Mouse (Mus musculus): ENCODE measurements around the gene Gmeb1. TPM values are rescaled to one million over a fixed set of nuclear protein-coding genes. Genes with fewer than 3 reads are reported as not detected.
"Not testable (repeated sequence)": the region's sequence is repeated elsewhere in the genome, so short reads cannot be mapped to it uniquely, and the experiment has no call there.

The Gmeb1 gene
- polyA plus RNA-seq, 1 experiment from 2014 or later, result 37.4 TPM

DNA sequence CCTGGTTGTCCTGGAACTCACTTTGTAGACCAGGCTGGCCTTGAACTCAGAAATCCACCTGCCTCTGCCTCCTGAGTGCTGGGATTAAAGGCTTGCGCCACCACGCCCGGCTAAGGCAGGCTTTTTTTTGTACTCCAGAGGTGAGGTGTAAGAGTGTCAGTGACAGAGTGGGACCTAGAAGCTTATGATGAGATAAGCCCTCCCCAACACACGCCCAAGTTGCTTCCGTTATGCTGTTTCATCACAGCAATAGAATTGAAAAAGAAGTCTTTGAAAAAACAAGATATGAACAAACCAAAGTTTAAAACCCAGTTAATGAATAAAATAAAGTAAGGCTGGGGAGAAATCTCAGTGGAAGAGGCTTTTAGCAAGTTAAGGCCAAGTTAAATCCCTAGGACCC lies 31.0 kb downstream of the Gmeb1 start:
- H3K9ac ChIP-seq (replicated peaks; ENCODE audit: low read depth, low read length), result no peak overlapping the region
- no peak overlapping the region for H3K27ac ChIP-seq (ENCODE audit: low read length)
- no peaks in the 10 kb centered on the region for H3K27me3 ChIP-seq (ENCODE audit: control insufficient read depth, insufficient read depth, low read length)
- H3K36me3 ChIP-seq (ENCODE audit: control insufficient read depth, insufficient read depth, low read length), result peaks cover 83% of the 10 kb centered on the region
- 95% methylated on average over 5 of the region's 5 CpGs for WGBS
- no peaks in the 10 kb centered on the region for H3K4me1 ChIP-seq (ENCODE audit: control insufficient read depth, insufficient read depth, low read length)
- no peak for ATAC-seq (ENCODE audit: insufficient number of reproducible peaks, insufficient read depth, low FRiP score, low read depth)
- H3K9me3 ChIP-seq (ENCODE audit: control insufficient read depth, low read depth, low read length), result no peaks in the 10 kb centered on the region
- no peak overlapping the region for H3K4me3 ChIP-seq (ENCODE audit: low read depth, low read length)
- no peak overlapping the region for H3K4me2 ChIP-seq (replicated peaks; ENCODE audit: low read depth, low read length)

DNA sequence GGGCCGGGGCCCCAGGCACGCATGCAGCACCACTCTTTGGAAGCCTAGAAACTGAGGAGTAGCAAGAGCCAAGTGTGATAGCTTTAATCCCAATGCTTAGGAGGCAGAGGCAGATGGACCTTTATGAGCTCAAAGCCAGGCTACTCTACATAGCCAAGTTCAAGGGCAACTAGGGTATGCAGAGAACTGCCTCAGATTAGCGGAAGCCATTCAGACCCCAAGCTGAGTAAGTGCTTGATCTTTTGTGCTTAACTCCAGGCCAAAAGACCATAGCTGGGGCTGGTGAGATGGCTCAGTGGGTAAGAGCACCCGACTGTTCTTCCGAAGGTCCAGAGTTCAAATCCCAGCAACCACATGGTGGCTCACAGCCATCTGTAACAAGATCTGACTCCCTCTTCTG lies 39.4 kb downstream of the Gmeb1 start:
- not testable (repeated sequence) for H3K4me1 ChIP-seq (ENCODE audit: control insufficient read depth, insufficient read depth, low read length); ATAC-seq (ENCODE audit: insufficient number of reproducible peaks, insufficient read depth, low FRiP score, low read depth); H3K4me2 ChIP-seq (replicated peaks; ENCODE audit: low read depth, low read length); H3K27ac ChIP-seq (ENCODE audit: low read length); H3K4me3 ChIP-seq (ENCODE audit: low read depth, low read length); H3K27me3 ChIP-seq (ENCODE audit: control insufficient read depth, insufficient read depth, low read length); H3K9ac ChIP-seq (replicated peaks; ENCODE audit: low read depth, low read length); H3K9me3 ChIP-seq (ENCODE audit: control insufficient read depth, low read depth, low read length)
- 98% methylated on average over 5 of the region's 5 CpGs for WGBS
- H3K36me3 ChIP-seq (ENCODE audit: control insufficient read depth, insufficient read depth, low read length), result peaks cover 28% of the 10 kb centered on the region

DNA sequence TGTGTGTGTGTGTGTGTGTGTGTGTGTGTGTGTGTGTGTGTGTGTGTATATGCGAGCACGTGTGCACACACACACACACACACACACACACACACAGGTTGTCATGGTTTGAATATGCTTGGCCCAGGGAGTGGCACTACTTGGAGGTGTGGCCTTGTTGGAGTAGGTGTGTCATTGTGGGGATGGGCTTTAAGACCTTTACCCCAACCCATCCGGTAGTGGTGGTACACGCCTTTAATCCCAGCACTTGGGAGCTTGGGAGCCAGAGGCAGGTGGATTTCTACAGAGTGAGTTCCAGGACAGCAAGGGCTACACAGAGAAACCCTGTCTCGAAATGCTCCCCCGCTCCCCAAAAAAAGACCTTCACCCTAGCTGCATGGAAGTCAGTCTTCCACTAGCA lies 43.0 kb downstream of the Gmeb1 start:
- H3K4me1 ChIP-seq (ENCODE audit: control insufficient read depth, insufficient read depth, low read length); H3K36me3 ChIP-seq (ENCODE audit: control insufficient read depth, insufficient read depth, low read length); H3K9me3 ChIP-seq (ENCODE audit: control insufficient read depth, low read depth, low read length); H3K27ac ChIP-seq (ENCODE audit: low read length); H3K9ac ChIP-seq (replicated peaks; ENCODE audit: low read depth, low read length); H3K4me3 ChIP-seq (ENCODE audit: low read depth, low read length); ATAC-seq (ENCODE audit: insufficient number of reproducible peaks, insufficient read depth, low FRiP score, low read depth); H3K27me3 ChIP-seq (ENCODE audit: control insufficient read depth, insufficient read depth, low read length); H3K4me2 ChIP-seq (replicated peaks; ENCODE audit: low read depth, low read length): not testable (repeated sequence)
- WGBS, result 73% methylated on average over 6 of the region's 6 CpGs

DNA sequence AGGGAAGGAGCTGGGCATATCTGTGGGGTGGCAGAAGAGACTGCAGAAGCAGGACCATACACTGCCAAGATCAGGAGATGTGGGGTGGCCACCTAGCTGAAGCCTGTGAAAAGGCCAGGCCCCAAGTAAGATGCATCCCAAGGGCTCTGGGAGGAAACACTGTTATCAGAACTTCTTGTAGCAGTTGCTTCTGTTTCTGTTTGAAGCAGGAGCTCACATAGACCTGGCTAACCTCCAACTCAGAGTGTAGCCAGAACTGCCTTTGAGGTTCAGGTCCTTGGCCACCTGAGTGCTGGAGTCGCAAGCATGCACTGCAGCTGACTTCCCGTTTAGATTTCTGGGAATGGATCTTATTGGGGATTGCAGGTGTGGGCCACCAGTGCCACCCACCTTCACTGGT lies 43.6 kb downstream of the Gmeb1 start:
- Histone ChIP-seq H3K9ac (replicated peaks; ENCODE audit: low read depth, low read length) (no peak overlapping the region), H3K36me3 (ENCODE audit: control insufficient read depth, insufficient read depth, low read length) (no peaks in the 10 kb centered on the region), H3K9me3 (ENCODE audit: control insufficient read depth, low read depth, low read length) (no peaks in the 10 kb centered on the region), H3K27me3 (ENCODE audit: control insufficient read depth, insufficient read depth, low read length) (no peaks in the 10 kb centered on the region), H3K4me3 (ENCODE audit: low read depth, low read length) (no peak overlapping the region), H3K4me1 (ENCODE audit: control insufficient read depth, insufficient read depth, low read length) (no peaks in the 10 kb centered on the region), H3K4me2 (replicated peaks; ENCODE audit: low read depth, low read length) (no peak overlapping the region), H3K27ac (ENCODE audit: low read length) (no peak overlapping the region)
- no peak for ATAC-seq (ENCODE audit: insufficient number of reproducible peaks, insufficient read depth, low FRiP score, low read depth)
- 86% methylated on average over 2 of the region's 2 CpGs for WGBS

DNA sequence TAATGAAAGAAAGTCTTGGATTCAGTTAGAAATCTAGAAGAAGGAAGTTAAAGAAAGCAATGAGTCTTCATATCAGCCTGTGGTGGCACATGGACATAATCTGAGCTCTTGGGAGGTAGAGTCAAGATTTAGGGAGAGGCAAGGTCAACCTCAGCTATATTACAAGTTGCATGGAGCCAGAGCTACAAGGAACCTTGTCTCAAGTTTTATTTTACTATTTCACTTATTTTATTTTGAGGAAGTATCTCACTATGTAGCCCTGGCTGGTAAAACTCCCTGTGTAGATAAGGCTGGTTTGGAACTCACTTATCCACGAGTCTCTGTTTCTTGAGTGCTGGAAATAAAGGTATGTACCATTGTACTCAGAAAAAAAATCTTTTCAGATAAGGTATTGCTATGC lies 44.8 kb downstream of the Gmeb1 start:
- H3K4me3 ChIP-seq (ENCODE audit: low read depth, low read length), result no peak overlapping the region
- H3K9me3 ChIP-seq (ENCODE audit: control insufficient read depth, low read depth, low read length), result no peaks in the 10 kb centered on the region
- no peaks in the 10 kb centered on the region for H3K4me1 ChIP-seq (ENCODE audit: control insufficient read depth, insufficient read depth, low read length)
- no peak overlapping the region for H3K27ac ChIP-seq (ENCODE audit: low read length)
- H3K9ac ChIP-seq (replicated peaks; ENCODE audit: low read depth, low read length), result no peak overlapping the region
- no peak for ATAC-seq (ENCODE audit: insufficient number of reproducible peaks, insufficient read depth, low FRiP score, low read depth)
- WGBS, result 63% methylated on average over 1 of the region's 1 CpGs
- H3K4me2 ChIP-seq (replicated peaks; ENCODE audit: low read depth, low read length), result no peak overlapping the region
- no peaks in the 10 kb centered on the region for H3K36me3 ChIP-seq (ENCODE audit: control insufficient read depth, insufficient read depth, low read length)
- no peaks in the 10 kb centered on the region for H3K27me3 ChIP-seq (ENCODE audit: control insufficient read depth, insufficient read depth, low read length)

DNA sequence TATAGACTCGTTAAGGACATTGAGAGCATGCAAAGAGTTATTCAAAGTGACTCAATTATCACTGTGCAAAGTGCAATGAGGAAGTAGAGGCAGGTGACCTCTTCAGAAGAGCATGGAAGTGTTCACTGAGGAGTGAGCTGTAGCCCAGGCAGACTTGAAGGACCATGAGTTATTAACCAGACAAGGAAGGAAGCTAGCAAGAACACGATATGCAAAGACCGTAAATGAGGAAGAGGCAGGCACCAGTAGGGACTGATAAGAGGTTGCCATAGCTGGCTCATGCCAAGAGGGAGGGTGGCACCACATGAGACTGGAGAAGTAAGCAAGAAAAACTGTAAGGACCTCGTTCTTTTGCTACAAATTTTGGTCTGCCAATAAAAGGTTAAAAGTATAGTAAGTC lies 46.6 kb downstream of the Gmeb1 start:
- Histone ChIP-seq H3K4me1 (ENCODE audit: control insufficient read depth, insufficient read depth, low read length) (peaks cover 10% of the 10 kb centered on the region; the same call in 1 of the 2 replicates), H3K27ac (ENCODE audit: low read length) (no peak overlapping the region), H3K9ac (replicated peaks; ENCODE audit: low read depth, low read length) (no peak overlapping the region), H3K4me2 (replicated peaks; ENCODE audit: low read depth, low read length) (no peak overlapping the region), H3K4me3 (ENCODE audit: low read depth, low read length) (no peak overlapping the region), H3K36me3 (ENCODE audit: control insufficient read depth, insufficient read depth, low read length) (no peaks in the 10 kb centered on the region), H3K27me3 (ENCODE audit: control insufficient read depth, insufficient read depth, low read length) (no peaks in the 10 kb centered on the region), H3K9me3 (ENCODE audit: control insufficient read depth, low read depth, low read length) (no peaks in the 10 kb centered on the region)
- no peak for ATAC-seq (ENCODE audit: insufficient number of reproducible peaks, insufficient read depth, low FRiP score, low read depth)
- WGBS, result 66% methylated on average over 4 of the region's 4 CpGs

DNA sequence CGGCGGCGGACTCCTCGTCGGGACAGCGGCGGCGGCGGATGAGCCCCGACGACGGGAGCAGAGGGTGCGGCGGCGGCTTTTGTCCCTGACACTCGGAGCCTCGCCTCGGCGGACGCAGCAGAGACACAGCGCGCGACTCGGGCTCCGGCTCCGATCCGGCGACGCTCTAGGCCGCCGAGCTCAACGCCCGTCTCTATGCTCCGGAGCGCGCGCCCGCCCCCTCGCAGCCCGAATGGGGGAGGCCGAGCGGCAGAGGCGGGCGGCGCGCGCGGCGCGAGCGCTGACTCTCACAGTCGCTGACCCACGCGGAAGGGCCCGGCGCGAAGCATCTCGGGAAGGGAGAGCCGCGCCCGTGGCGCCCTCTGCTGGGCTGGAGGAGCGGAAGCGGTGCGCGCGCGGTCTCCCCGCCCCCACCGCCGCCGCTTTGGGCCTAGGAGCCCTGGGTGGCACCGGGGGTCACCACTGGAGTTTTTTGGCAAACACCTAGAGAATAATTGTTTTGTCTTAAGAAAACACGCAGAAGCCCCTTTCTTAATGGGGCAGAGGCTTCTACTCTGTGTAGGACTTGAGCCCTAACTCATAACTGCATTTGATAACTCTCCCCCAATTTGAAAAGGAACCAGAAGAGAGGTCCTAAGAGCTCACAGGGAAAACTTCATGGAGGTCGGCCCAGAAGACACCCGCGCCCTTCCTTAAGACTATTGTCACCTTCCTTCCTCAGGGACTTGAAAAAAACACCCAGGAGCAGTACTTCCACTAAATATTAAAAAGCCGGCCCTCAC lies 49.3 kb downstream of the Gmeb1 start, which contains the start of gene Ythdf2:
TSS of gene Ythdf2 (minus strand) at position 351 of the 782 bp plus-strand sequence.
- Histone ChIP-seq H3K4me2 (replicated peaks; ENCODE audit: low read depth, low read length) (peak within 1 kb of the TSS; percentile 92), H3K27me3 (ENCODE audit: control insufficient read depth, insufficient read depth, low read length) (no peaks in the 10 kb centered on the region), H3K9ac (replicated peaks; ENCODE audit: low read depth, low read length) (peak within 1 kb of the TSS; percentile 100), H3K36me3 (ENCODE audit: control insufficient read depth, insufficient read depth, low read length) (peaks cover 13% of the 10 kb centered on the region; the same call in 1 of the 2 replicates), H3K27ac (ENCODE audit: low read length) (peak within 1 kb of the TSS; percentile 95), H3K9me3 (ENCODE audit: control insufficient read depth, low read depth, low read length) (no peaks in the 10 kb centered on the region), H3K4me1 (ENCODE audit: control insufficient read depth, insufficient read depth, low read length) (peaks cover 17% of the 10 kb centered on the region; the same call in 1 of the 2 replicates), H3K4me3 (ENCODE audit: low read depth, low read length) (peak within 1 kb of the TSS; percentile 100)
- ATAC-seq (ENCODE audit: insufficient number of reproducible peaks, insufficient read depth, low FRiP score, low read depth), result peak; percentile 97
- WGBS, result 1% methylated on average over 75 of the region's 78 CpGs

DNA sequence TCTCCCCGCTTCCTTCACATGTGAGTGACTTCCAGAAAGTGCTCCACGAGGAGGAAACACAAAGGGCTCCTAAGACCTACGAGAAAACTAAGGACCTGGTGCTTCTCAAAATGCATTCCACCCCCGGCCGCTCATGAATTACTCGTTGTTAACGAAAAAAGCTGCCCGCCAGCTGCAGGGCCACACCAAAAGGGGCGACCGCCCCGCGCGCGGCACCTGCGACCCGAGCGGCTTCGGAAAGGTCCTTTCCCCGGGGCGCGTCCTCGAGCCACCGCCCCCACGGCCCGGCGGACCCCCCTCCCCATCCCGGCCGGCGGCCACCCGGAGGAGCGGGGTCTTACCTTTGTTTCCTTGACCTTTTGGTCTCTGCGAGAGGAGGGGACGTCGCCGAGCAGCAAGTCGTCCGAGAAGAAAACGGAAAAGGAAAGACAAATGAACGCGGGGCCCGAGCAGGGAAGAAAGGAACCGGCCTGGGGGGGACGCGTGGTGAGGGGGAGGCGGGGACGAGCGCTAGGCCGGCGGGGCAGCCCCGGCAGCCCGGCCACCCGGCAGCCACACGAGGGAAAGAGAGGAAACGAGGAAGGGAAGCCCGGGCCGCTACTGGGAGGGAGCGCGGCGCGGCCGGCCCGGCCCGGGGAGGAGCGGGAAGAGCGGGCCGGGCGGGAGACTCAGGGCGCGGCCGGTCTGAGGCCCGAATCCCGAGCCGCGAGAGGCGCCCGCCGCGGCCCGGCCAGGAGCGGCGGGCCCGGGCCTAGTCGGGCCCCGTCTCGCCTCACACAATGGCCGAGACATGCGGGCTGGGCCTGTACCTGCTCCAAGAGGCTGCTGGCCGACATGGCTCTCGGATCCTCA lies 50.1 kb downstream of the Gmeb1 start:
- Histone ChIP-seq H3K4me3 (ENCODE audit: low read depth, low read length) (peak overlapping the region; percentile 100), H3K9ac (replicated peaks; ENCODE audit: low read depth, low read length) (peak overlapping the region; percentile 100), H3K27me3 (ENCODE audit: control insufficient read depth, insufficient read depth, low read length) (no peaks in the 10 kb centered on the region), H3K36me3 (ENCODE audit: control insufficient read depth, insufficient read depth, low read length) (peaks cover 14% of the 10 kb centered on the region; the same call in 1 of the 2 replicates), H3K4me1 (ENCODE audit: control insufficient read depth, insufficient read depth, low read length) (peaks cover 17% of the 10 kb centered on the region; the same call in 1 of the 2 replicates), H3K27ac (ENCODE audit: low read length) (peak overlapping the region; percentile 95), H3K4me2 (replicated peaks; ENCODE audit: low read depth, low read length) (peak overlapping the region; percentile 92), H3K9me3 (ENCODE audit: control insufficient read depth, low read depth, low read length) (no peaks in the 10 kb centered on the region)
- WGBS, result under 1% methylated on average over 87 of the region's 89 CpGs
- ATAC-seq (ENCODE audit: insufficient number of reproducible peaks, insufficient read depth, low FRiP score, low read depth), result peak; percentile 53

Data from stomach, embryonic 14.5 days (tissue).